Comparison of ENCODE assay signal across 20 mouse cellular contexts in the genomic region with DNA sequence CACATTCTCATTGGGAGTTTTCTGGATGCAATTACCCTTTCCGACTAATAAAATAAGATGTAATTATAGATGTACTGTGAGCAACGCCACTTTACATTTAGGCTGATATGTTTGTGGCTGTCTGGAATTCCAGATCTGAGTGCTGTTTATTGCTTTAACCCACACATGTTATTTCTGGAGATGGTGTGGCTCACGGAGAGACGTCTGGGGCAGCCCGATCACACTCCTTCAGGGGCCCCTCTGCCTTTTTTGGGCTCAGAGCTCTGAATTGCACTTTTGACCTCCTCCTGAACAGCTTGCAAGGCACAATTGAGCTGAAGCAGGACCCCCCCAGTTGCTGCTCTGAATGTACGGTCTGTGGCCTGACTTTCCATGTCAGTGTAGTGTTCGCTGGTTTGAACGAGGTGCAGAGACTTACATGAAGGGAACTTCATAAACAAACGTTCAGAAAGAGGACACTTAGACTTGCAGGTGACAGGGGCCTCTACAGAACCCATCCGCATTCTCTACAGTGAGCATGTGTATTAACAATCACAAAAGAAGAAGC. TPM values are rescaled to one million over a fixed set of nuclear protein-coding genes. Genes with fewer than 3 reads are reported as not detected.
A peak's percentile ranks its signal among the peaks of the same experiment; 100 is the strongest.
DNase-seq lines count a peak whose midpoint lies in the region; ATAC-seq lines count a peak whose summit lies in the region.
"Had no signal": no experiment of that assay in that cellular context is flagged by ENCODE, and none has a peak within 500 bp of the region (broad histone marks: within the 10 kb centered on the region; RNA-seq: fewer than 3 reads in every experiment).

No protein-coding gene starts in this region.

- H3K36me3 ChIP-seq in heart, embryonic 14.5 days (ENCODE audit: control insufficient read depth, insufficient read depth, low read length) = no peaks in the 10 kb centered on the region
- no peaks in the 10 kb centered on the region for H3K36me3 ChIP-seq in embryonic facial prominence, embryonic 14.5 days (ENCODE audit: control insufficient read depth, insufficient read depth, low read length)
- no peaks in the 10 kb centered on the region for H3K36me3 ChIP-seq in limb, embryonic 13.5 days
- H3K36me3 ChIP-seq in liver, embryonic 11.5 days (ENCODE audit: control insufficient read depth, insufficient read depth, low read length) = no peaks in the 10 kb centered on the region

- H3K4me3 ChIP-seq in heart, embryonic 14.5 days (ENCODE audit: control insufficient read depth in 1 of 2, insufficient read depth in 1 of 2, low read depth in 1 of 2, low read length in 2 of 2) = no peak overlapping the region
- H3K4me3 ChIP-seq in embryonic facial prominence, embryonic 14.5 days (ENCODE audit: low read depth, low read length) = no peak overlapping the region
- H3K4me3 ChIP-seq in limb, embryonic 13.5 days = no peak overlapping the region
- H3K4me3 ChIP-seq in liver, embryonic 11.5 days (ENCODE audit: low read depth, low read length) = no peak overlapping the region
- H3K4me3 ChIP-seq: left cerebral cortex, adult 2 months had no signal

- H3K27me3 ChIP-seq in heart, embryonic 14.5 days (ENCODE audit: control insufficient read depth, insufficient read depth, low read length) = no peaks in the 10 kb centered on the region
- no peaks in the 10 kb centered on the region for H3K27me3 ChIP-seq in embryonic facial prominence, embryonic 14.5 days (replicated peaks; ENCODE audit: control insufficient read depth, insufficient read depth, low read length)
- H3K27me3 ChIP-seq in limb, embryonic 13.5 days = peaks cover 5% of the 10 kb centered on the region; the same call in 1 of the 2 replicates
- H3K27me3 ChIP-seq in liver, embryonic 11.5 days (replicated peaks; ENCODE audit: control insufficient read depth, insufficient read depth, low read length) = no peaks in the 10 kb centered on the region

- H3K9me3 ChIP-seq in heart, embryonic 14.5 days (ENCODE audit: control insufficient read depth, low read length) = no peaks in the 10 kb centered on the region
- no peaks in the 10 kb centered on the region for H3K9me3 ChIP-seq in embryonic facial prominence, embryonic 14.5 days (ENCODE audit: control insufficient read depth, low read length)
- H3K9me3 ChIP-seq in limb, embryonic 13.5 days = no peaks in the 10 kb centered on the region
- no peaks in the 10 kb centered on the region for H3K9me3 ChIP-seq in liver, embryonic 11.5 days (ENCODE audit: control insufficient read depth, low read length)

- WGBS in heart, embryonic 14.5 days = 34% methylated on average over 10 of the region's 10 CpGs
- WGBS in embryonic facial prominence, embryonic 14.5 days = 30% methylated on average over 10 of the region's 10 CpGs
- WGBS in limb, embryonic 13.5 days = 16% methylated on average over 10 of the region's 10 CpGs
- 66% methylated on average over 10 of the region's 10 CpGs for WGBS in liver, embryonic 11.5 days

- 0 out of 2 replicates have a peak overlapping the region, but pooled peaks have one; percentile 15 for H3K4me2 ChIP-seq in heart, embryonic 14.5 days (ENCODE audit: low read length)
- no peak overlapping the region for H3K4me2 ChIP-seq in embryonic facial prominence, embryonic 14.5 days (ENCODE audit: low read depth, low read length)
- H3K4me2 ChIP-seq in limb, embryonic 13.5 days (replicated peaks) = peak overlapping the region; percentile 38; the same call in 1 of the 2 replicates
- no peak overlapping the region for H3K4me2 ChIP-seq in liver, embryonic 11.5 days

- 0 out of 2 replicates have a peak overlapping the region, but pooled peaks have one; percentile 19 for H3K9ac ChIP-seq in heart, embryonic 14.5 days (ENCODE audit: low read length)
- H3K9ac ChIP-seq in embryonic facial prominence, embryonic 14.5 days (ENCODE audit: low read depth, low read length) = no peak overlapping the region
- H3K9ac ChIP-seq in limb, embryonic 13.5 days = no peak overlapping the region
- H3K9ac ChIP-seq in liver, embryonic 11.5 days (ENCODE audit: low read depth, low read length) = no peak overlapping the region

- no peak overlapping the region for H3K27ac ChIP-seq in heart, embryonic 14.5 days (replicated peaks in 1 of 2; ENCODE audit: control insufficient read depth in 1 of 2, insufficient read depth in 1 of 2, low read depth in 2 of 2, low read length in 2 of 2)
- no peak overlapping the region for H3K27ac ChIP-seq in embryonic facial prominence, embryonic 14.5 days (replicated peaks; ENCODE audit: low read depth, low read length)
- H3K27ac ChIP-seq in limb, embryonic 13.5 days = no peak overlapping the region
- H3K27ac ChIP-seq in liver, embryonic 11.5 days (ENCODE audit: low read depth, low read length) = no peak overlapping the region
- H3K27ac ChIP-seq: hindbrain, postnatal 0 days; left cerebral cortex, adult 2 months had no signal

- no peak for ATAC-seq in heart, embryonic 14.5 days (ENCODE audit: insufficient number of reproducible peaks, insufficient read depth, low FRiP score, low read depth)
- peak; percentile 82 for ATAC-seq in embryonic facial prominence, embryonic 14.5 days (ENCODE audit: low read depth)
- peak; percentile 76 for ATAC-seq in limb, embryonic 13.5 days (ENCODE audit: low FRiP score, low read depth)
- ATAC-seq in liver, embryonic 11.5 days (replicated peaks; ENCODE audit: low FRiP score) = no peak
- ATAC-seq: forebrain, embryonic 14.5 days; hindbrain, postnatal 0 days had no signal

- H3K4me1 ChIP-seq in heart, embryonic 14.5 days (ENCODE audit: control insufficient read depth in 2 of 2, insufficient read depth in 2 of 2, low read length in 2 of 2) = peaks cover 0 to 6% of the 10 kb centered on the region in 2 experiments; a peak in 2 of 4 replicates
- H3K4me1 ChIP-seq in embryonic facial prominence, embryonic 14.5 days (ENCODE audit: control insufficient read depth, insufficient read depth, low read length) = peaks cover 8% of the 10 kb centered on the region
- H3K4me1 ChIP-seq in limb, embryonic 13.5 days = peaks cover 31% of the 10 kb centered on the region
- no peaks in the 10 kb centered on the region; the same call in 1 of the 2 replicates for H3K4me1 ChIP-seq in liver, embryonic 11.5 days (replicated peaks; ENCODE audit: control insufficient read depth, insufficient read depth, low read length)

- DNase-seq in heart, postnatal 4 days = no peak
- peak; percentile 16 for DNase-seq in retina, embryonic 14.5 days (ENCODE audit: low spot score)
- DNase-seq in retina, postnatal 1 day = no peak
- peak; percentile 86 for DNase-seq in embryonic facial prominence, embryonic 14.5 days (ENCODE audit: low spot score)
- no peak for DNase-seq in adrenal gland, adult 2 months
- DNase-seq in liver, embryonic 11.5 days (ENCODE audit: low spot score) = no peak
- DNase-seq: cerebellum, postnatal 10 days; heart, postnatal 14 days; kidney, adult 2 months; kidney, postnatal 14 days; liver; lung, adult 2 months; right cerebral cortex, postnatal 25 days; thymus, adult 18-20 months had no signal

RNA-seq across cellular contexts. Expression of a gene that starts 55.1 kb away (rescaled TPM):
- 132 and 181 TPM in 2 replicates for polyA plus RNA-seq in heart, embryonic 14.5 days (2014; fragmentation: Nextera tagmentation; extraction: Ambion mirVana)
- 10 to 100 TPM; 56.2 to 63.9 TPM for total RNA-seq in heart, postnatal 4 days (2021)
- 605 and 677 TPM in 2 replicates for polyA plus RNA-seq in embryonic facial prominence, embryonic 14.5 days (2014; fragmentation: Nextera tagmentation; extraction: Ambion mirVana)
- polyA plus RNA-seq in limb, embryonic 13.5 days (2015; fragmentation: Nextera tagmentation; extraction: Ambion mirVana) = 419 and 465 TPM in 2 replicates
- total RNA-seq in adrenal gland, adult 2 months (2021) = 1 to 10 TPM; 4.4 to 5.7 TPM
- polyA plus RNA-seq in adrenal gland, adult 2 months (2012; rRNA removed) = 6.1 and 8.5 TPM in 2 replicates
- 26.4 and 27.7 TPM in 2 replicates for polyA plus RNA-seq in liver, embryonic 11.5 days (2014; fragmentation: Nextera tagmentation; extraction: Ambion mirVana)
- total RNA-seq: megakaryocyte, adult 5-6 weeks had no signal

Comparison
In these comparisons a context has a peak if more than half of its experiments do, and no peak if none do; other contexts are left out.
1. DNase-seq: peak in retina, embryonic 14.5 days (single experiment) and embryonic facial prominence, embryonic 14.5 days (single experiment); none in heart, postnatal 4 days (single experiment), retina, postnatal 1 day (single experiment), adrenal gland, adult 2 months (single experiment) and liver, embryonic 11.5 days (single experiment).
2. ATAC-seq: peak in embryonic facial prominence, embryonic 14.5 days (single experiment) and limb, embryonic 13.5 days (single experiment); none in heart, embryonic 14.5 days (single experiment) and liver, embryonic 11.5 days (single experiment).
3. H3K4me2 ChIP-seq: peak in heart, embryonic 14.5 days (single experiment) and limb, embryonic 13.5 days (single experiment); none in embryonic facial prominence, embryonic 14.5 days (single experiment) and liver, embryonic 11.5 days (single experiment).